8 mouse cellular contexts compared by ENCODE assay signal in the genomic region with DNA sequence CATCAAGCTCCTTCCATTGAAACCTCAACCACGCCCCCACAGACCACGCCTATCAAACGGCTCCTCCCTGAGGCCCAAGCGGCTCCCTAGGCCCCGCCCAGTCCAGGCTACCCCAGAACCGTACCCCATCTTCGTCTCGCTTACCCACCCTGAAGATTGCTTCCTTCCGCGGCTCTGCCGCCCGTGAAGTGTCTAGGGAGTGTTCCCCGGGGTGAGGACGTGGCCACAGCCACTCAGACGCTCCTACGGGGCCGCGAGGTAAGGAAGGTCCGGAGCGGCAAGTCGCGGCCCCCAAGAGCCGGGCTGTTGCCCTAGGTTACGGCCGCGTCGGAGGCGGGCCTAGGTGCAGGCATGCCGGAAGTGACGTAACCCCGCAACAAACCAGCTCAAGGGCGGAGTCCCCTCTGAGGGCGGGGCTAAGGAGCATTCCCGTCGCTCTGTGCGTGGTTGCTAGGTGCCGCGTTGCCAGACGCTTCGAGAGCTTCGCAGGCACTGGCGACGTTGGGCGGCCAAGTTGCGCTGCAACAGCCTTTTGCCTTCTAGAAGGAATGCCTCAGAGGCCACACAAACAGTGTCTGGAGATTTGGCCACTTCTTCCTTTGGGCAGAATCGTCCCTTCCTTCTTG. TPM values are rescaled to one million over a fixed set of nuclear protein-coding genes. Genes with fewer than 3 reads are reported as not detected.
DNase-seq lines count a peak whose midpoint lies in the region; ATAC-seq and TF ChIP-seq lines count a peak whose summit lies in the region.

Gene 1700030J22Rik (minus strand): TSS at position 329 of the 626 bp plus-strand sequence.

- peak within 1 kb of the TSS; percentile 80 for H3K4me2 ChIP-seq in heart, embryonic 12.5 days
- peak within 1 kb of the TSS; percentile 62 for H3K4me2 ChIP-seq in kidney, postnatal 0 days (ENCODE audit: low read length)
- H3K4me2 ChIP-seq in liver, embryonic 11.5 days: peak within 1 kb of the TSS; percentile 90
- peak within 1 kb of the TSS; percentile 74 for H3K4me2 ChIP-seq in stomach, embryonic 14.5 days (replicated peaks; ENCODE audit: low read depth, low read length)

- H3K4me1 ChIP-seq in heart, embryonic 12.5 days (replicated peaks): peaks cover 7% of the 10 kb centered on the region; the same call in 1 of the 2 replicates
- H3K4me1 ChIP-seq in kidney, postnatal 0 days (replicated peaks; ENCODE audit: insufficient read depth, low read length): 0 out of 2 replicates have a peak, but pooled peaks cover 3% of the 10 kb centered on the region
- H3K4me1 ChIP-seq in liver, embryonic 11.5 days (replicated peaks; ENCODE audit: control insufficient read depth, insufficient read depth, low read length): peaks cover 6% of the 10 kb centered on the region; the same call in 1 of the 2 replicates
- H3K4me1 ChIP-seq in stomach, embryonic 14.5 days (ENCODE audit: control insufficient read depth, insufficient read depth, low read length): 0 out of 2 replicates have a peak, but pooled peaks cover 3% of the 10 kb centered on the region

- H3K9me3 ChIP-seq in heart, embryonic 12.5 days (replicated peaks): no peaks in the 10 kb centered on the region
- no peaks in the 10 kb centered on the region for H3K9me3 ChIP-seq in kidney, postnatal 0 days (replicated peaks; ENCODE audit: low read length)
- H3K9me3 ChIP-seq in liver, embryonic 11.5 days (ENCODE audit: control insufficient read depth, low read length): no peaks in the 10 kb centered on the region
- no peaks in the 10 kb centered on the region for H3K9me3 ChIP-seq in stomach, embryonic 14.5 days (ENCODE audit: control insufficient read depth, low read depth, low read length)

- peak; percentile 42; the same call in 1 of the 2 replicates for TF ChIP-seq CTCF in kidney, postnatal 0 days (IDR thresholded peaks at IDR 0.05; ENCODE audit: low read depth)

- H3K9ac ChIP-seq in heart, embryonic 12.5 days: peak within 1 kb of the TSS; percentile 63
- peak within 1 kb of the TSS; percentile 43 for H3K9ac ChIP-seq in kidney, postnatal 0 days (ENCODE audit: low read depth, low read length)
- peak within 1 kb of the TSS; percentile 64 for H3K9ac ChIP-seq in liver, embryonic 11.5 days (ENCODE audit: low read depth, low read length)
- 0 out of 2 replicates have a peak within 1 kb of the TSS, but pooled peaks have one; percentile 7 for H3K9ac ChIP-seq in stomach, embryonic 14.5 days (replicated peaks; ENCODE audit: low read depth, low read length)

- peak within 1 kb of the TSS; percentile 85 for H3K4me3 ChIP-seq in heart, embryonic 12.5 days
- H3K4me3 ChIP-seq in kidney, postnatal 0 days (replicated peaks; ENCODE audit: low read depth, low read length): peak within 1 kb of the TSS; percentile 61
- peak within 1 kb of the TSS; percentile 87 for H3K4me3 ChIP-seq in liver, embryonic 11.5 days (ENCODE audit: low read depth, low read length)
- peak within 1 kb of the TSS; percentile 76 for H3K4me3 ChIP-seq in stomach, embryonic 14.5 days (ENCODE audit: low read depth, low read length)

- H3K27ac ChIP-seq in heart, embryonic 12.5 days (ENCODE audit: poor library complexity, severe bottlenecking): no peak within 1 kb of the TSS
- 0 out of 2 replicates have a peak within 1 kb of the TSS, but pooled peaks have one; percentile 11 for H3K27ac ChIP-seq in kidney, postnatal 0 days
- H3K27ac ChIP-seq in liver, embryonic 11.5 days (ENCODE audit: low read depth, low read length): peak within 1 kb of the TSS; percentile 25; the same call in 1 of the 2 replicates
- H3K27ac ChIP-seq in stomach, embryonic 14.5 days (ENCODE audit: low read length): no peak within 1 kb of the TSS

- WGBS in heart, embryonic 12.5 days: under 1% methylated on average over 46 of the region's 46 CpGs
- WGBS in kidney, postnatal 0 days: under 1% methylated on average over 46 of the region's 46 CpGs
- under 1% methylated on average over 46 of the region's 46 CpGs for WGBS in liver, embryonic 11.5 days
- WGBS in stomach, embryonic 14.5 days: under 1% methylated on average over 46 of the region's 46 CpGs

- peaks cover 18% of the 10 kb centered on the region for H3K36me3 ChIP-seq in heart, embryonic 12.5 days
- no peaks in the 10 kb centered on the region for H3K36me3 ChIP-seq in kidney, postnatal 0 days (ENCODE audit: insufficient read depth, low read length)
- peaks cover 3% of the 10 kb centered on the region; the same call in 1 of the 2 replicates for H3K36me3 ChIP-seq in liver, embryonic 11.5 days (ENCODE audit: control insufficient read depth, insufficient read depth, low read length)
- H3K36me3 ChIP-seq in stomach, embryonic 14.5 days (ENCODE audit: control insufficient read depth, insufficient read depth, low read length): peaks cover 4% of the 10 kb centered on the region; the same call in 1 of the 2 replicates

- DNase-seq in CD4-positive helper T cell, adult 2 months (ENCODE audit: low read depth, low spot score): peak; percentile 98
- peak; percentile 94 for DNase-seq in brain, embryonic 18.5 days (ENCODE audit: low read depth, low spot score)
- peak; percentile 99 for DNase-seq in kidney, postnatal 0 days (ENCODE audit: low spot score)
- DNase-seq in liver, embryonic 11.5 days (ENCODE audit: low spot score): peak; percentile 98
- DNase-seq in naive thymus-derived CD4-positive, alpha-beta T cell, adult 2 months (ENCODE audit: low read depth): peak; percentile 99

- peak; percentile 96 for ATAC-seq in erythroid progenitor cell, adult 5-6 weeks (replicated peaks; ENCODE audit: low FRiP score, poor library complexity, severe bottlenecking)
- peak; percentile 100 for ATAC-seq in heart, embryonic 12.5 days (ENCODE audit: insufficient number of reproducible peaks, low FRiP score)
- ATAC-seq in kidney, postnatal 0 days (replicated peaks; ENCODE audit: low FRiP score, low read depth): peak; percentile 98
- peak; percentile 98 for ATAC-seq in liver, embryonic 11.5 days (replicated peaks; ENCODE audit: low FRiP score)
- peak; percentile 98 for ATAC-seq in stomach, embryonic 14.5 days (ENCODE audit: insufficient number of reproducible peaks, insufficient read depth, low FRiP score, low read depth)

- H3K27me3 ChIP-seq in heart, embryonic 12.5 days (replicated peaks): no peaks in the 10 kb centered on the region
- no peaks in the 10 kb centered on the region for H3K27me3 ChIP-seq in kidney, postnatal 0 days (ENCODE audit: insufficient read depth, low read length)
- H3K27me3 ChIP-seq in liver, embryonic 11.5 days (replicated peaks; ENCODE audit: control insufficient read depth, insufficient read depth, low read length): no peaks in the 10 kb centered on the region
- H3K27me3 ChIP-seq in stomach, embryonic 14.5 days (ENCODE audit: control insufficient read depth, insufficient read depth, low read length): no peaks in the 10 kb centered on the region

RNA-seq across cellular contexts. Expression of gene 1700030J22Rik, which starts in this region (rescaled TPM):
- total RNA-seq in erythroid progenitor cell, adult 5-6 weeks (2015; ENCODE audit: low replicate concordance): not detected in 2 replicates
- not detected in 2 replicates for total RNA-seq in erythroid progenitor cell, adult 5-6 weeks (2017; ENCODE audit: low replicate concordance)
- 1.0 and 1.1 TPM in 2 replicates for polyA plus RNA-seq in heart, embryonic 12.5 days (2016; fragmentation: Nextera tagmentation; extraction: Ambion mirVana)
- 1.4 and 1.6 TPM in 2 replicates for polyA plus RNA-seq in kidney, postnatal 0 days (2015; fragmentation: Nextera tagmentation; extraction: Ambion mirVana)
- 0.63 and 0.88 TPM in 2 replicates for polyA plus RNA-seq in liver, embryonic 11.5 days (2014; fragmentation: Nextera tagmentation; extraction: Ambion mirVana)
- 1.5 and 2.0 TPM in 2 replicates for polyA plus RNA-seq in stomach, embryonic 14.5 days (2014; fragmentation: Nextera tagmentation; extraction: Ambion mirVana)

Comparison
In these comparisons a context has a peak if more than half of its experiments do, and no peak if none do; other contexts are left out.
1. Peak in ATAC-seq in erythroid progenitor cell, adult 5-6 weeks; RNA of the gene not detected or under 1 TPM.
2. Peak in DNase-seq, ATAC-seq, H3K4me3 ChIP-seq, H3K27ac ChIP-seq, H3K9ac ChIP-seq and H3K4me2 ChIP-seq in liver, embryonic 11.5 days; RNA of the gene not detected or under 1 TPM.
3. H3K9ac ChIP-seq: peak in every context shown above with its lines; median percentile 64 in liver, embryonic 11.5 days; 63 in heart, embryonic 12.5 days; 43 in kidney, postnatal 0 days; 7 in stomach, embryonic 14.5 days.